Mouse (Mus musculus) left cerebral cortex, postnatal 4 days (tissue): Measurements from ENCODE around the gene Rangap1. TPM values are rescaled to one million over a fixed set of nuclear protein-coding genes. Genes with fewer than 3 reads are reported as not detected.
A peak's percentile ranks its signal among the peaks of the same experiment; 100 is the strongest.
"Not testable (repeated sequence)": the region's sequence is repeated elsewhere in the genome, so short reads cannot be mapped to it uniquely, and the experiment has no call there.

Source experiments
- DNase-seq: peaks from one replicate; pipeline ENCODE4 v3.0.0-alpha.2; 2022
- intact Hi-C: fragments of 180-260 bp; cut with DNase I; formaldehyde crosslinking; loops from one replicate; pipeline ENCODE4 v1.15.1; 2025
- total RNA-seq, 2 experiments: library from RNA; stranded (reverse); gene quantifications; 2 replicates each; pipeline ENCODE4 v1.2.3; 2021

Gene Rangap1
- total RNA-seq, 2 experiments from 2014 or later, result 170 to 180 TPM

DNA sequence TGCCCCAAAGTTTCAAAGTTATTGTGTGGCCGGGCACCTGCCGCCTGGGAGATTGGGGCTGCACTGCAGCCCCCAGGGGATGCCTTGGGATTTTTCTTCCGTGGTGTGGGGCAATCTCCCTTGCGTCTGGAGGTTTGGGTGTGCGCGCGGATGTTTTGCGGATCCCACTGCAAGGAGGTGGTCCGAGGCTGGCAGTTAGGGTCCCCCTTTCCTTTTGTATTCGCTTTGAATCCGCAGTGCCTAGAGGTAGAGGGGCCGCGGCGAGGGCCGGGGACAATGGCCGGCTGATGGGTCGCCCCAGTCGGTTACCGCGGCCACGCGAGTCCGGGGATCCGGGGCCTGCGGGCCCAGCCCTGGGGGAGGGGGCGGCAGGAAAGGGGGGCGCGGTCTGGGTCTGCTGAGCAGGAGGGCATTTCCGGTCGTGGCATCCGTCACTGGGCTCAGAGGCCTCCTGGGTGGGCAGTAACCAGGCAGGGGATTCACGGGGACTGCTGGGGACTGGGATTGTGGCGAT lies 328 bp upstream of the Rangap1 start:
- intact Hi-C loops, result no loop called here
- DNase-seq, result peak; percentile 82

- intact Hi-C loops, DNase-seq: not testable (repeated sequence)
These were observed 3.0 kb downstream of the Rangap1 start for GRCm38 (mm10) chr15:81742368-81742767.

GRCm38 (mm10) chr15:81739924-81740323 lies 5.4 kb downstream of the Rangap1 start:
- intact Hi-C loops, result no loop called here
- no peak for DNase-seq

GRCm38 (mm10) chr15:81739296-81739695 lies 6.0 kb downstream of the Rangap1 start:
- no peak for DNase-seq
- intact Hi-C loops, result no loop called here

DNA sequence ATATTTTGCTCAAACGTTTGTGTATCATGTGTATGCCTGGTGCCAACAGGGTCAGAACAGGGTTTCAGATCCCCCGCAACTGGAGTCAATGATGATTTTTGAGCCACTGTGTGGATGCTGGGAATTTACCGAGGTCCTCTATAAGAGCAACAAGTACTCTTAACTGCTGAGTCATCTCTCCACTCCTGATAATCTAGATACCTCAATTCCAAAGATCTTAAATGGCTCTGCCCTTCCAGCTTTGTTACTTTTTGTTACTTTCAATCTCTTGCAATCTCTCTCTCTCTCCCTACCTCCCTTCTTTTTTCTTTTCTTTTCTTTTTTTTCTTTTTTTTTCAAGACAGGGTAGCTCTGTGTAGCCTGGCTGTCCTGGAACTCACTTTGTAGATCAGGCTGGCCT lies 10.3 kb downstream of the Rangap1 start:
- intact Hi-C loops, result no loop called here
- no peak for DNase-seq

- peak; percentile 98 for DNase-seq
- intact Hi-C loops, result no loop called here
These were observed 15.3 kb downstream of the Rangap1 start for GRCm38 (mm10) chr15:81729792-81730635.

DNA sequence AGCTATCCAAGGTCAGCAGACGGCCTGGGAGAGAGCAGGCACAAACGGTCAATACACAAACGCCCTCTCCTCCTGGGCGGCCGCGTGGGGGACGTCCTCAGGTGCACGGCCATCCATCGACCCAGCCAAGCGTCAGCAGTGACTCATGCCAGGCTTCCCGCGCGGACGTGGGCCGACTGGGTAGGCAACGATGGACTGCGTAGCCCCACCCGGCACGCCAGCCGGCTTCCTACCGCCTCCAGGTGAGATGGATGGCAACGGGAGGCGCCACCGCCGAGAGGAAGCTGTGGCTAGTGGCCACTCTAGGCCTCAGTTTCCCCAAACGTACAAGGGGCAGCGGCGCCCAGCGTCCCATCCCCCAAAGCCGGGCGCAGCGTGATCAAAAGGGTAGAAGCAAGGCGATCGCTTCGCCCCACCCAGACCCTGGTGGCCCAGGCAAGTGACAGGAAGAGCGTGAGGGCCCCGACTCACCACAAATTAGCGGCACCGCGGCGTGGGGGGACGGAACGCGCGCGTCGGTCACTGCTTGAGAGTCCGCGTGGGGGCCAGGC lies 16.0 kb downstream of the Rangap1 start:
- peak; percentile 39 for DNase-seq
- intact Hi-C loops, result no loop called here

- intact Hi-C loops, result no loop called here
- no peak for DNase-seq
These were observed 19.4 kb downstream of the Rangap1 start for GRCm38 (mm10) chr15:81725965-81726364.

DNA sequence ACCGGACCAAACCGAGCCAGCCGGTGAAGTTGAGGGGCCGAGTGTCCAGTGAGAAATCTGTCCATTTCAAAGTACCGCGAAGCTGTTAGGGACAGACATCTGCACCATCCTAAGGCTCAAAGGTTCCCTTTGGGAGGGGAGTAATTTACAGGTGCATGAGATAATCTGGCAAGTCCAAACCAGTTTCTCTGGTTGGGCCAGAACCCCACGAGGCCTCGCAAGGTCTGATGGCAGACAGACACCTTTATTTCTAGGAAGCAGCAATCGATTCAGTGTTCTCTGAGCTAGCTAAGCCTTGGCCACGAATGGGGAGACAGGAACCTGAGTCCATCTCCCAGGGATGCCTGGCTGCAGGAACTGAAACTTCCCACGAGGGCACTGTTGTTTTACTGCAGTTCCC lies 21.7 kb downstream of the Rangap1 start:
- no peak for DNase-seq
- intact Hi-C loops, result no loop called here

GRCm38 (mm10) chr15:81722361-81722760 lies 23.0 kb downstream of the Rangap1 start:
- intact Hi-C loops, result no loop called here
- no peak for DNase-seq

GRCm38 (mm10) chr15:81719139-81719531 lies 26.2 kb downstream of the Rangap1 start:
- DNase-seq, result no peak
- intact Hi-C loops, result no loop called here

DNA sequence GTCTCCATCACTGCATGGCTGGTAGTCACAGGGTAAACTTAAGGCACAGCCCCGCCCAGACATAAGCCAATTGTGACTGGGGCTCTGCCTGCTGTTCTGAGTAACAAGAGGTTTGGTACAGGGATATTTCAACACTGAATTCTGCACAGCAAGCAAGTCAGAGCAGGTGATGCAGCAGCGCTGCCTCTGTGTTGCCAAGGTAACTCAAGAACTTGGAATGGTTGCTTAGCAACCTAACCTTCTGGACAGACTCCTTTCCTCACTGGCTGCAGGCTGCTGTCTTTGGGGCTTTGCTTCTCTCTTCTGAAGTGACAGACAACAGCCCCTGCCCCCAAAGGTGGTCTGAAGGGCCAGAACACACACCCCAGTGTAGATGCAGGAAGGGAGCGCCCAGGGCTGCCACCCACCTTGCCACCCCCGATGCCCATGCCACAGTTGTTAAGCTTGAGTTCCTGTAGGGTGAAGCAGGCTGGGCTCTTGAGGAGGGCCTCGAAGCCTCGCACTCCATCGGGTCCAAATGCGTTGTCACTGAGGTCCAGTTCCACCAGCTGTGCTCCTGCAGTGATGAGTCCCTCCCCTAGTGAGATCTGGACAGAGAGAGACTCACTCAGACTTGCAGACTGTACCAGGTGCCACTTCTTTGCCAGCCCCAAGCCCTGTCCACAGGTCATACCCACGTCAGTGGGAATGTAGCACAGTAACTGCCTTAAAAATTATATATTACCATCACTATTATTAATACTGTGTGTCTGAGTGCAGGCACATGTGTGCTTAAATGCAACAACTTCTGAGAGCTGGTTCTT lies 26.8 kb downstream of the Rangap1 start:
- no peak for DNase-seq
- intact Hi-C loops, result no loop called here

GRCm38 (mm10) chr15:81713742-81714141 lies 31.6 kb downstream of the Rangap1 start:
- intact Hi-C loops, result no loop called here
- DNase-seq, result no peak

GRCm38 (mm10) chr15:81710801-81711200 lies 34.5 kb downstream of the Rangap1 start:
- DNase-seq, result no peak
- intact Hi-C loops, result no loop called here

- DNase-seq, result no peak
- intact Hi-C loops, result no loop called here
These were observed 35.6 kb downstream of the Rangap1 start for GRCm38 (mm10) chr15:81709686-81710085.

GRCm38 (mm10) chr15:81708991-81709390 lies 36.3 kb downstream of the Rangap1 start:
- intact Hi-C loops, result no loop called here

DNA sequence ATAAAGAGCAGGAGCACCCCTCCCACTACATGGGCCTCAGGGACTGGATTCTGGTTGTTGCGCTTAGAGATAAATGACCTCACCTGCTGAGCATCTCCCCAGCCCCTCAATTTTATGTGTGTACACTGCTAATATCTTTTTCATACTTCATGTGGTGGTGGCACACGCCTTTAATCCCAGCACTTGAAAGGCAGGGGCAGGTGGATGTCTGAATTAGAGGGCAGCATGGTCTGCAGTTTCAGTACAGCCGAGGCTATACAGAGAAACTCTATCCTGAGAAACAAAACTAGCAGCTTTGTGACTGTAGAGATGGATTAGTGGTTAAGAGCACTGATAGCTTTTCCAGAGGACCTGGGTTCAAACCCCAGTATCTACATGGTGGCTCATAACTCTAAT lies 42.2 kb downstream of the Rangap1 start:
- intact Hi-C loops, result no loop called here
- DNase-seq, result no peak

More at GRCm38 (mm10) chr15:81708991-81709390, 36.3 kb downstream of the Rangap1 start:
- DNase-seq, result no peak

- intact Hi-C loops, result no loop called here
These were observed 42.8 kb downstream of the Rangap1 start for GRCm38 (mm10) chr15:81702306-81703093.

DNA sequence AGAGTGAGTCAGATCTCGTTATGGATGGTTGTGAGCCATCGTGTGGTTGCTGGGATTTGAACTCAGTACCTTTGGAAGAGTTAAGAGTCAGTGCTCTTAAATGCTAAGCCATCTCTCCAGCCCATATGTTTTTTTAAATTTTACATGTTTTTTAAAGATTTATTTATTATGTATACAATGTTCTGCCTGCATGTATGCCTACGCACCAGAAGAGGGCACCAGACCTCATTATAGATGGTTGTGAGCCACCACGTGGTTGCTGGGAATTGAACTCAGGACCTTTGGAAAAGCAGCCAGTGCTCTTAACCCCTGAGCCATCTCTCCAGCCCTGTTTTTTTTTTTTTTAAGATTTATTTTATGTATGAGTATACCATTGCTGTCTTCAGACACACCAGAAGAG lies 44.0 kb downstream of the Rangap1 start:
- intact Hi-C loops, DNase-seq: not testable (repeated sequence)

More at GRCm38 (mm10) chr15:81702306-81703093, 42.8 kb downstream of the Rangap1 start:
- DNase-seq, result no peak

DNA sequence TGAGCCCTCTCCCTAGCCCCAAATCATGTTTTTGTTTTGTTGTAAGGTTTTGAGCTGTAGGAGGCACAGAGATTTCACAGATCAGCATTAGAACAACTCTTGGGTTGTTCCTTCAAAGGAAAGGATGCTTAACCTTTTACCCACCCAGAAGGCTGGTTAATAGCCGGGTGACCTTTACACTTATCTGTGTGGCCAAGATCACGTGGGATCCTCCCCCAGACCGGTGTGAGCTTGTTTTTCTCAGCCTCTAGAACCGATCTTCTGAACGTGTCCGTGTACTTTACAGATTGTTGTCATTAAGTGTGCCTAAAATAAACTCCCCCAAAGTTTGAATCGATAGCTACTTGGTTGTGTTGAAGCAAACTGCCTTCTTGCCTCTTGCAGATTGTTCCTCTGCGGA lies 44.7 kb downstream of the Rangap1 start:
- DNase-seq, result no peak
- intact Hi-C loops, result no loop called here
